Mouse (Mus musculus) CD4-positive, CD25-positive, alpha-beta regulatory T cell, adult 4 months (primary cell): ENCODE measurements around the gene Olfr368. TPM values are rescaled to one million over a fixed set of nuclear protein-coding genes. Genes with fewer than 3 reads are reported as not detected.

ENCODE experiments used
- ATAC-seq: one replicate; pipeline ENCODE4 v1.8.0; 2017
- polyA plus RNA-seq, 2 experiments: library from polyadenylated mRNA; unstranded; fragments of 100-300 nt; shearing (Covaris generic); gene quantifications; one replicate each; pipeline ENCODE4 v1.2.1; 2017

The Olfr368 gene
- polyA plus RNA-seq = not detected

DNA sequence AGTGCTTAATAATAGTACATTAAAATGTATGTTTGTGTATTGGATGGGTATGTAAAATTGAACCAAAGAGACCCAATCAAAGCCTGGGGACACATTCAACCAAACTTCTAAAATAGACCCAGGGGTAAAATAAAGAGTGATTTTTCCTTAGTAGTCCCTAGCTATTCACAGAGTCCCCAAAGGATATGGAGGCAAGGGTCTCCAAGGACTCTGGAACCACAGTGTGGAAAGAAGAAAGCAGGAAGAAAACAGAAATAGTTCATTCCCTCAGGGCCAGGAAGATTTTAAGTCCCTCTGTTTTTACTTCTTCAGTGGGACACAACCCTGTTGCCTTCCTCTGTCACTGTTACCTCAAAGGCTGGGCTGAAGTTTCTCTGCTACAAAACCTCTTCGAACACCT is at the start of gene Olfr368:
Gene Olfr368, plus strand, starts transcription at position 301 of the 400 bp plus-strand sequence.
- ATAC-seq = no peak

- ATAC-seq = no peak
Observed at GRCm38 (mm10) chr2:37333321-37333720, 7.0 kb downstream of the Olfr368 start.

GRCm38 (mm10) chr2:37338497-37339187 is 12.3 kb downstream of the Olfr368 start:
- no peak for ATAC-seq

DNA sequence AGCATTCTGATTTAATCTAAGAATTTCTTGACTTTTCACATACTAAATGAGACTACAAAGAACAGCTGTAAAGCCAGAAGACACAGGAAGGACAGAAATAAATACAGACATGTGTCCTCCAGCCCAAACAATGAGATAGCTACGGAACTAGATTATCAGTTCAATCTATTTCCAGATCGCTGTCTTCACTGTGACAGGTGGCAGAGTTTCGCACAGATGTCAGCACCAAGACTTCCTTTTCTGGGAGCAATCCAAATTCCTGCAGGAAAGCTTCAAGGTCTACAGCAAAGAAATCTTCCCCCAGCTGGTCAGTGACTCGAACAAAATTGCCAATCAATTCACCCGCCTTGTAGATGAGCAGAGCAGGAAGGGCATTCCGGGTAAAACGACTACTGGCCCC is 25.4 kb downstream of the Olfr368 start:
- no peak for ATAC-seq

GRCm38 (mm10) chr2:37355571-37355970 is 29.3 kb downstream of the Olfr368 start:
- no peak for ATAC-seq

GRCm38 (mm10) chr2:37358633-37359540 is 32.6 kb downstream of the Olfr368 start, which contains the start of gene Pdcl:
Gene Pdcl, minus strand, starts transcription at chr2:37359332.
- ATAC-seq = peak; percentile 94

DNA sequence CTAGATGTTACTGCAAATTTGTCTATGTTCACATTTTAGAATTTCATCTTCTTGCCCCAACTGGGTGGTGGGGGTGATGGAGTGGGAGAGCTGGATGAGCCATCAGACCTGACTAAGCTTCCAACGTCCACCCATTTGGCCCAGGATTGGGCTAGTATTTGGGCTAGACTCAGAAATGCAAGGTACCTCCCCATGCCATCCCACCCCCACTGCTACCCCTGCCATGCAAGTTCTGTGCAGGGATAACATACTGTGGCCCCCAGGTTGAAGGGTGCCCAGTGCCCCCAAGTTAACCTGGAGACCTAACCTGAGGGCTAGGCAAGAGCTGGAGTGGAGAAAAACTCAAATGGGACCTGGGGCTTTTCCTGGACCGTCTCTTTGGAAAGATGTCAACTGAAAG is 33.6 kb downstream of the Olfr368 start:
- ATAC-seq = no peak

- ATAC-seq = no peak
Observed at GRCm38 (mm10) chr2:37370651-37371050, 44.3 kb downstream of the Olfr368 start.

DNA sequence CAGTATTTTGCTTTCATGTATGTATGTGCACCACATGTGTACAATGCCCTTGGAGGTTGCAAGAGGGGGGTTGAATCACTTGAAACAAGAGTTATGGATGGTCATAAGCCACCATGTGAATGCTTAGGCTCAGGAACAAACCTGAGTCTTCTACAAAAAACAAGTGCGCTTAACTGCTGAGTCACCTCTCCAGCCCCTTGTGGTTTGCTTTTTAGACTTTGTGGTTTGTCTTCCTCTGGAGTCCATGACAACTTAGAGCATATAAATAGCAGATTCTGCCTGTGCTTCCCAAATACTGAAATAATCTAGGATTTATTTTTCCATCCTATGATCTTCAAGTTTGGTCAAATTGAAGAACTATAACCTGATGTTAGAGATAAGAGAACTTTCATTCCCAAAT is 49.7 kb downstream of the Olfr368 start:
- ATAC-seq = no peak

DNA sequence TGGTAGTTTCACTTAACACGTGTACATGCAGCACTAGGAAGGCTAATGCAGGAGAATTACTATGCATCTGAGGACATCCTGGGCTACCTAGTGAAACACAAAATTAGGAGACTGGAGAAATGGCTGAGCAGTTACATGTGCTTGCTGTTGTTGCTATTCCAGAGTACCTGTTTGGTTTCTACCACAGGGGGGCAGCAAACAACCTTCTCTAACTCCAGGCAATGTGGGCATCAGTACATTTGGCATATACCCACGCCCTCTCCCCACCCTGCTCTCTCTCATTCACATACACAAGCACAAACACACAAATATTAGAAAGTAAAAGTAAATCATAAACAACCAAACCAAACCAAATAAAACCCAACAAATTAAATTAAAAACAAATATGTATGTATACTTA is 53.9 kb downstream of the Olfr368 start:
- peak; percentile 87 for ATAC-seq

Other genes starting within 250 kb of the Olfr368 start
- gene Olfr361, start 237.2 kb upstream of the Olfr368 start, polyA plus RNA-seq = not detected
- gene Olfr362, start 208.6 kb upstream of the Olfr368 start, polyA plus RNA-seq = not detected
- gene Olfr364-ps1, start 187.2 kb upstream of the Olfr368 start, polyA plus RNA-seq = not detected
- gene Olfr365, start 138.3 kb upstream of the Olfr368 start, polyA plus RNA-seq = not detected
- gene Olfr366, start 114.9 kb upstream of the Olfr368 start, polyA plus RNA-seq = not detected
- gene Pdcl, start 32.8 kb downstream of the Olfr368 start, polyA plus RNA-seq = 10 to 100 TPM; 25.3 to 30.9 TPM
- 10 to 100 TPM; 24.3 to 27.3 TPM for gene Rc3h2, start 96.4 kb downstream of the Olfr368 start, polyA plus RNA-seq
- 1 to 10 TPM; 4.1 to 4.3 TPM for gene Zbtb26, start 116.6 kb downstream of the Olfr368 start, polyA plus RNA-seq
- 1 to 10 TPM; 5.2 to 5.3 TPM for gene Zbtb6, start 116.7 kb downstream of the Olfr368 start, polyA plus RNA-seq
- gene Rabgap1, start 116.8 kb downstream of the Olfr368 start, polyA plus RNA-seq = 10 to 100 TPM; 42.1 to 56.4 TPM
- gene Gpr21, start 189.8 kb downstream of the Olfr368 start, polyA plus RNA-seq = 1 to 10 TPM in 1 of 2 experiments, under 1 TPM in 1; 0.90 to 1.1 TPM